Mouse (Mus musculus) embryonic facial prominence, embryonic 12.5 days (tissue): ENCODE measurements around the gene Sh3bgrl. TPM values are rescaled to one million over a fixed set of nuclear protein-coding genes. Genes with fewer than 3 reads are reported as not detected.

Experiments
- ATAC-seq: fragments of 200-750 bp; cut with Nextera tagmentation; 2 replicates; pipeline ENCODE4 v1.8.0; 2017; ENCODE audit not compliant: insufficient number of reproducible peaks, insufficient read depth, low FRiP score, low TSS enrichment
- H3K27ac ChIP-seq: fragments of 300-500 bp; sonication (generic); 2 replicates; pipeline ENCODE4 v1.5.1; 2016; ENCODE audit warnings: mild to moderate bottlenecking
- H3K27me3 ChIP-seq: fragments of 300-500 bp; sonication (generic); 2 replicates; pipeline ENCODE4 v1.6.1; 2016; ENCODE audit warnings: mild to moderate bottlenecking, moderate library complexity
- H3K36me3 ChIP-seq: fragments of 300-500 bp; sonication (generic); 2 replicates; pipeline ENCODE4 v1.6.1; 2016; ENCODE audit warnings: mild to moderate bottlenecking
- H3K4me1 ChIP-seq: fragments of 300-500 bp; sonication (generic); 2 replicates; pipeline ENCODE4 v1.6.1; 2016
- H3K4me2 ChIP-seq: fragments of 300-500 bp; sonication (generic); replicated peaks from 2 replicates; pipeline ENCODE4 v1.6.1; 2016; ENCODE audit warnings: mild to moderate bottlenecking, moderate library complexity
- H3K4me3 ChIP-seq: fragments of 300-500 bp; sonication (generic); 2 replicates; pipeline ENCODE4 v1.5.1; 2016; ENCODE audit warnings: mild to moderate bottlenecking
- H3K9ac ChIP-seq: fragments of 300-500 bp; sonication (generic); 2 replicates; pipeline ENCODE4 v1.6.1; 2016; ENCODE audit warnings: mild to moderate bottlenecking, moderate library complexity
- H3K9me3 ChIP-seq: fragments of 300-500 bp; sonication (generic); 2 replicates; pipeline ENCODE4 v1.6.1; 2016; ENCODE audit warnings: mild to moderate bottlenecking, moderate library complexity
- WGBS: fragments of 180-500 bp; shearing (Covaris S2); methylation state at CpG from one replicate; pipeline ENCODE4 v1.1.7; 2016; 5-methylcytosine and 5-hydroxymethylcytosine counted together
- polyA plus RNA-seq: library from polyadenylated mRNA; unstranded; fragments of >200 nt; fragmentation: Nextera tagmentation; extraction: Ambion mirVana; gene quantifications from 2 replicates; pipeline ENCODE4 v1.2.1, GENCODE M21; 2016

Gene Sh3bgrl
- polyA plus RNA-seq, 1 experiment from 2014 or later: 193 TPM

DNA sequence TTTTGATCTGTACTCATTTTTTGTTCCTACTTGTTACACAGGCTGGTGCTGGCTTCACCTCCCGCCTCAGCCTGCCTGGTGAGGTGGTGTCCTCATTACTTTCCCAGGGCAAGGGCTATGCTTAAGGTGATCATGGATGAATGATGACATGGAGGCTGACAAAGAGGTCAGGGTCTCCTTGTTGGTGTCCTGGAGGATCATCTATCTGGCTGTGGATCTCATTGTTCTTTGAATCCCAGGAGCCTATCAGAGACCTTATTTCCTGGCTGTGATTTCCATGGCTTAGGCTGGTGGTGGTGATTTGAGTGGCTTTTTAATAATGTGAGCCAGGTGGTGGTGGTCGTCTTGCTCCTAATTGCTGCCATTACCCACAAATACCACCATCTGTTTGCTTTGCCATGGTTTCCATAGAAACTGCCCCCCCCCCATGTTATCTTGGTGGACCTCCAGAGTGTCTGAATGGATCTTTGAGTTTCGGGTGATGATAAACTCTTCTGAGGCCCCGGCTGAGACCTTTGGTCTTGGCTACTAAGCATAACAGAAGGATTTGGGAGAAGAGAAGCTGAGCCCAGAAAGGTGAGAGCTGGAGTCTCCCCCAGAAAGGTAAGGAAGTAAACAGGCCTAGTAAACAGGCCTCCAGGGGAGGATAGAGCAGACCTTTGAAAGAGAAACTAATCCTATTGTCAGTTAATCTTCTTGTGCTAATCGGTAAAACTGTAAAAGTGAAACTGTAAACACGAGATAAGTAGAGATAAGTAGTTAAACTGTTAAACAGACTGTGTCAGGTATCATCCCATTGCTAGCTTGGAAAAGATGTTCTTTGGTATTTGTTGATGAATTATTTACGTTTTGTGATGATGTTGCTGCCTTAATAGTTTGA, 18.5 kb downstream of the Sh3bgrl start:
- 28% methylated on average over 7 of the region's 7 CpGs for WGBS
- Histone ChIP-seq H3K9me3 (no peaks in the 10 kb centered on the region), H3K4me2 (no peak overlapping the region), H3K27me3 (no peaks in the 10 kb centered on the region), H3K9ac (no peak overlapping the region), H3K27ac (no peak overlapping the region), H3K4me3 (no peak overlapping the region), H3K36me3 (no peaks in the 10 kb centered on the region), H3K4me1 (no peaks in the 10 kb centered on the region)
- ATAC-seq: no peak; the same call in 1 of the 2 replicates

DNA sequence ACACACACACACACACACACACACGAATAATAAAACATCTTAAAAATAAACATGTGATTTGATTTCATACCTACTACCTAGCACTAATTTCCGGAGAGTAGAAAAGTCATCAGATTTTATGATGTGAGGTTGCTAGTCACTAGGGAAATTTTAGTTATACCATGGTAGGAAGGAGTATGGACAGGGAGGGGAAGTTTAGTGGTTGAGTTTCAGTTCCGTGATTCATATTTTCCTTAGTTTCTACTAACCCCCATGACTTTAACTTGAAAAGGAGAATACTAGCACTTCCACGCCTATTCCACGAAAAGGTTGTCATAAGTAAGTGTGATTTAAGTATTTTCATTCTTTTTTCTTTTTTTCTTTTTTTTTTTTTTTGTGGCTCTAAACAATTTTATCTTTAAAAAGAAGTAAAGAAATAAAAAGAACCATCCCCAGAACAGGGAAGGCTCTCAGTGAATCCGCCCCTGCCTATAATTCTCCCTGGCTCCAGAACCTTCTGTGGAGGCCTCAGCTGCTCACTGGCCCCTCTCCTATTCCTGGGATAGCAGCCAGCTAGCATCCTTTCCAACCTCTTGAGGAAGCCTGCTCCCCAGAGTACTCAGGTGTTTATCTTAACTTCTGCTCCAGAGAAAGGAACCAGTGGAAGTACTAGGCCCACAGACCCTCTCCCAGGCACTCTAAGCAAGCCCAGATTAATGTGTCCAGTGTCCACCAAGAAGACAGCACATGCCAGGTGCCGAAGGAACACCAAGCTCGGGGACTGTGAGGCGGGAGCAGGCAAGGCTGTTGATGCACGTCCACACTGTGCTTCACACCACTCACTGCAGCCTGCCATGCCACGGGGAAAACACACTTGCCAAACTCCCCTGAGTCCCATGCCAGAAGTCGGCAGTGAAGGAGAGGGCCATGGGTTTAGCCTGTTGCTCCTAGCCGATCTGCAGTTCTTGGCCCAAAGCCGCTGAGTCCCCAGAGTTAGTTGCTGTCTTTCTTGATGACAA, 25.0 kb downstream of the Sh3bgrl start:
- Histone ChIP-seq H3K4me2 (no peak overlapping the region), H3K27me3 (no peaks in the 10 kb centered on the region), H3K36me3 (no peaks in the 10 kb centered on the region), H3K4me1 (peaks cover 3% of the 10 kb centered on the region; the same call in 1 of the 2 replicates), H3K27ac (no peak overlapping the region), H3K9ac (no peak overlapping the region), H3K4me3 (no peak overlapping the region), H3K9me3 (no peaks in the 10 kb centered on the region)
- no peak for ATAC-seq
- WGBS: 82% methylated on average over 14 of the region's 14 CpGs

DNA sequence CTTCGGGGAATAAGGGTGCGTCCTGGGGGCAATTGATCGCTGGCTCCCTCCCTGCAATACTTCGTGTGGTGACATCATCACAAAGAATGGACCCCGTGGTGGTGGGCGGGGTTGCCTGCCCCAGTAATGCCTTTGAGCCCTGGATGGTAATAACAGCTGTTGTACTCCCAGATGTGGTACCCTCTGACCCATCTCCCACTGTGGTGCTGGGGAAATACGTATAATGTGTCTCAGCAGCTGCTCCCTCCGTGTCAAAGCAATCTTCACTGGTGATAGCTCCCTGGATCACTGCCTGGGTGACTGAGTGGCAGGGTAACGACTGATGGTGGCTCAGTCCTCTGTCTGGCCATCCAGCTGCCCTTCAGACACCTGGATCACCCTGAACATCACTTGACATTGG, 26.0 kb downstream of the Sh3bgrl start:
- no peak for ATAC-seq
- H3K27me3 ChIP-seq: no peaks in the 10 kb centered on the region
- no peak overlapping the region for H3K4me3 ChIP-seq
- 38% methylated on average over 9 of the region's 9 CpGs for WGBS
- no peak overlapping the region for H3K4me2 ChIP-seq
- no peak overlapping the region for H3K27ac ChIP-seq
- peaks cover 3% of the 10 kb centered on the region; the same call in 1 of the 2 replicates for H3K4me1 ChIP-seq
- no peak overlapping the region for H3K9ac ChIP-seq
- no peaks in the 10 kb centered on the region for H3K36me3 ChIP-seq
- H3K9me3 ChIP-seq: no peaks in the 10 kb centered on the region

DNA sequence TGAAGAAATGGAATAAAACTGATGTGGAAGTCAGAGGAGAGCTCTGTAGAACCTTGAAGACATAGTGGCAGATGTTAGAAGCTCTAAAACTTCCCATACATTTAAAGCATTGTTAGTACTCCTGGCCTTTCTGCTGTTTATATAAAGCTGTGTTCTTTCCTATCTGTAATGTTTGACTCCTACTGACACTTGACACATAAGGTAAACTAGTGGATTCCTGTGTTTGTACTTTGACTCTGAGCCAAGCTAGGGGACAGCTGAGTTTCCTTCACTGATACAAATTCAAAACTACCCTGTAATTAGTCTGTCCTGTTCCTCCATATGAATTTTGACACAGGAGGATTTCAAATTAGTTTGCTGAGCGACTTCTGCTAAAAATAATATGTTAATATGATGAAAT, 27.5 kb downstream of the Sh3bgrl start:
- Histone ChIP-seq H3K9ac (no peak overlapping the region), H3K4me1 (peaks cover 3% of the 10 kb centered on the region; the same call in 1 of the 2 replicates), H3K36me3 (no peaks in the 10 kb centered on the region), H3K4me2 (no peak overlapping the region), H3K9me3 (no peaks in the 10 kb centered on the region), H3K27ac (no peak overlapping the region), H3K4me3 (no peak overlapping the region), H3K27me3 (no peaks in the 10 kb centered on the region)
- ATAC-seq: no peak
- WGBS: 49% methylated on average over 1 of the region's 1 CpGs

DNA sequence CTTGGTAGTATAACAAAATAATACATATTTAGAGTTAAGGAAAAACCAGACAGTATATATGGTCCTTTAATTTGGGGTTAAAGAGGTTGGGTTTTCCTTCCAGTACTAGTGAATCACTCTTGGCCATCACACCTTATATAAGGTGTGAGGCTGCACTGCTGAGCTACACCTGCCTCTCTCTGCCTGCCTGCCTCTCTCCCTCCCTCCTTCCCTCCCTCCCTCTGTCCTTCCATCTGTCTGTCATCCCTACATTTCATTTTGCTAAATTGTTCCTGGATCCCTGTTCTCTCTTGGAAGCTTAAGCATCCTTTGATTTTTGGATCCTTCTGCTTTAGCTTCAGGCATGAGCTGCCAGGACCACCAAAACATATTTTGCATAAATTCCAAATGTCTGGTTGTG, 28.6 kb downstream of the Sh3bgrl start:
- no peak for ATAC-seq
- Histone ChIP-seq H3K4me2 (no peak overlapping the region), H3K9me3 (no peaks in the 10 kb centered on the region), H3K27ac (no peak overlapping the region), H3K4me3 (no peak overlapping the region), H3K9ac (no peak overlapping the region), H3K36me3 (no peaks in the 10 kb centered on the region), H3K27me3 (no peaks in the 10 kb centered on the region), H3K4me1 (peaks cover 3% of the 10 kb centered on the region; the same call in 1 of the 2 replicates)

DNA sequence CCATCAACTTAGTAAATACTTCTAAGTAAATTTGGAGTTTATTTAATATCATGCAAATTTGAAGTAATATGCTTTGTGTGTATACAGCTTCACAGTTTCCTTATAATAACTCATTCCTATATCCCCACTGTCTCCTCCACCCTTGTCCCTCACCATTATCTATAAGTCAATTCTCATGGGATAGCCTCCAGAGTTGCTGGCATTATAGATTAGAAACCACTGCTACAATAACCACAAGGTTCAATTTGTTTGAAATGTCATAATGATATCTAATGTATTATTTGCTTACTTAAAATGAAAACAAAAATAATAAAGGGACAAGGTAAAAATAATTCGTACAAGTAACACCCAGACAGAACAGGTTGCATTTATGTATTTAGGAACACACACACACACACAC, 31.7 kb downstream of the Sh3bgrl start:
- Histone ChIP-seq H3K36me3 (no peaks in the 10 kb centered on the region), H3K27me3 (no peaks in the 10 kb centered on the region), H3K9ac (no peak overlapping the region), H3K4me3 (no peak overlapping the region), H3K27ac (no peak overlapping the region), H3K4me2 (no peak overlapping the region), H3K9me3 (no peaks in the 10 kb centered on the region), H3K4me1 (peaks cover 2% of the 10 kb centered on the region; the same call in 1 of the 2 replicates)
- no peak for ATAC-seq
- WGBS: 81% methylated on average over 1 of the region's 1 CpGs

DNA sequence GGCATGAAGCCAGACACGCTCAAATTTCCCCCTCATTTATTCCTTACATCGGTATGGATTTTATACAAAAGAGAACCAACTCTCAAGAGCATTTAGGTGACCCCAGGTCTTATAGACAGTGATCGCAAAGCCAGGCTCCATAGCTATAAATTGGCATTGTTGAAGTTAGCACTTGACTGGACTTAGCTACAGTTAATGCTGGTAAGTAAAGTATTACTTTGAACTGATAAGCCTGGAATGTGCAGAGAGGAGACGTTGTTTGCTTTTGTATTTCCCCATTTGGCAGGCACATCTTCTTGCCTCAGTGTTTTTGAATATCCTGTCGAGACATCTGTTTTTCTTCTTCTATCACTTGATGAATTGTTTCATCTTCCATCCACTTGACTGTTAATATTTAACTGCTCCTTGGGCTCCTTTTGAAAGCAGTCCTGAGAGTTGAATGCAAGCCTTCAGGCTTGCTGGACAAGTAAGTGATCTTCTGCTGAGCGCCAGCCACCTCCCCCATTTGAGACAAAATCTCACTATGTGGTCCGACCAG, 32.5 kb downstream of the Sh3bgrl start:
- no peaks in the 10 kb centered on the region for H3K27me3 ChIP-seq
- ATAC-seq: no peak
- H3K9me3 ChIP-seq: no peaks in the 10 kb centered on the region
- H3K4me3 ChIP-seq: no peak overlapping the region
- WGBS: 71% methylated on average over 7 of the region's 7 CpGs
- no peaks in the 10 kb centered on the region for H3K4me1 ChIP-seq
- no peaks in the 10 kb centered on the region for H3K36me3 ChIP-seq
- no peak overlapping the region for H3K4me2 ChIP-seq
- H3K9ac ChIP-seq: no peak overlapping the region
- no peak overlapping the region for H3K27ac ChIP-seq

DNA sequence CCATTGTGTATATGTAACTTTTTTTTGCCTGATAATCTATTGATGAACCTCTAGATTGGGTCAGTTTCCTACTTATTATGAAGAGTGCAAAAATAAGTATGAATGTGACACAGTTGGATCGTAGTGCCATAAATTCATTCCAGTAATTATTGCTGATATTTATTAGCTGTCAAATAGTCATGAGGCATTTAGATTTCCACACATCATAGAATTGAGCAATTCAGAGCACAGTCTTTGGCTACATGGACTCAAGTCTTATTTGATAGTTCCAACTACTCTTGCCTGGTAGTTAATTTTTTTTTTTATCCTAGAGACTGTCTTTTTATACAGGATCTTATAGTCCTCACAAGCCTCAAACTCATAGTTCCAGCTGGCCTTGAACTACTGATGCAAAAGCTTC, 34.9 kb downstream of the Sh3bgrl start:
- H3K9me3 ChIP-seq: no peaks in the 10 kb centered on the region
- no peaks in the 10 kb centered on the region for H3K4me1 ChIP-seq
- no peak overlapping the region for H3K9ac ChIP-seq
- H3K36me3 ChIP-seq: no peaks in the 10 kb centered on the region
- WGBS: 81% methylated on average over 1 of the region's 1 CpGs
- no peak for ATAC-seq
- no peak overlapping the region for H3K4me2 ChIP-seq
- no peak overlapping the region for H3K27ac ChIP-seq
- no peaks in the 10 kb centered on the region for H3K27me3 ChIP-seq
- no peak overlapping the region for H3K4me3 ChIP-seq

DNA sequence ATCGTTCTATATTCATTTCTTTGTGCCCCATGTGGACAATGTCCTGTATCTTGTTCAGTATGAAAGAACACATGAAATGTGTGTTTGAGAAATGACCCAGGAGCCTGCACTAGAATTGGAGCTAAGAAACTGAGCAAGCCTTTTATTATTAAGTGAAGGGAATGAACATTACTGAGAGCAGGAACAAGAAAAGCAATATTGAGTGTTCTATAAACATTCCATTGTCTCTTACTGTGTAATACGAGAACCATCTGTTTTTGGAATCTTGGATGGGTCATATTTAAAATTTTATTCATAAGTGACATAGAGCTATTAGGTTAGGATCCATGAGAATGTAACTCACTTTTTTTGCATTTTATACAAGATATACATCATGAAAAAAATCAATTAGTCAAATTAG, 36.7 kb downstream of the Sh3bgrl start:
- Histone ChIP-seq H3K27me3 (no peaks in the 10 kb centered on the region), H3K9ac (no peak overlapping the region), H3K4me3 (no peak overlapping the region), H3K27ac (no peak overlapping the region), H3K9me3 (no peaks in the 10 kb centered on the region), H3K4me2 (no peak overlapping the region), H3K4me1 (no peaks in the 10 kb centered on the region), H3K36me3 (no peaks in the 10 kb centered on the region)
- WGBS: 85% methylated on average over 2 of the region's 2 CpGs
- no peak for ATAC-seq

DNA sequence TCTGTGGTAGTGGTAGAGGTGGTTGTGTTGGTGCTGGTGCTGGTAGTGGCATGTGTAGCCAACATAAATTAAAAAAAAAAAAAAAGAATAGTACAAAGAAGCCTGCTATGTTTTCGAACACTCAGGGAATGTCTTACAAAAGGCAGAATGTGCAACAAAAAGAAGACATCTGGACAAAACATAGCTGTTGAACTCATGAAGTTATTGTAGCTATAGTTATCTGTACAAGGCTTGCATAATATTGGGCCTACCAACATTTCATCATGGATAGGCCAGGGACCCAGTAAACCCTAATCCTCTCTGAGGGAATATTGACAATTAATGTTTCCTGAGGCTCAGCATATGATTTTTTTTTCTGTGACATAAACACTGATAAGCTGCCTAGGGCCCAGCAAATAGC, 37.3 kb downstream of the Sh3bgrl start:
- Histone ChIP-seq H3K4me3 (no peak overlapping the region), H3K9me3 (no peaks in the 10 kb centered on the region), H3K27ac (no peak overlapping the region), H3K4me2 (no peak overlapping the region), H3K36me3 (no peaks in the 10 kb centered on the region), H3K27me3 (no peaks in the 10 kb centered on the region), H3K4me1 (no peaks in the 10 kb centered on the region), H3K9ac (no peak overlapping the region)
- no peak for ATAC-seq
- WGBS: 65% methylated on average over 1 of the region's 1 CpGs

DNA sequence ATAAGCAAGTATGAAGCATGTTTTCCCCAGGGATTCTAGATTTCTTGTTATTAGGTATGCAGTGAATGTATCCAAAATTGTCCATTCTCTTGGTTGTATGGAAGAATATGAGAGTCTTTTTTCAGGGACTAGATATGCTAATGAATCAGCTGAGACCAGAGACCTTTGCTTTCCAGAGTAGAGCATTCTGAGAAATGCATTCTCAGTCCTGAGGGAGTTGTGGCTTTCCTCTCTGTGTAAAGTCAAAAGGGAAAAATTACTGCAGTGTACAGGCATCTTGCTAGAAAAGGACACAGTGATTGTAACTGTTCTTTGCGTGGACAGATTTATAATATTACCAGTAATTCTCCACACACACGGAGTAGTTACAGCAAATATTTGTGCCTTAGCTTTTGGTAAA, 38.3 kb downstream of the Sh3bgrl start:
- no peaks in the 10 kb centered on the region for H3K36me3 ChIP-seq
- H3K4me2 ChIP-seq: no peak overlapping the region
- H3K4me1 ChIP-seq: no peaks in the 10 kb centered on the region
- H3K9ac ChIP-seq: no peak overlapping the region
- H3K4me3 ChIP-seq: no peak overlapping the region
- no peak for ATAC-seq
- no peaks in the 10 kb centered on the region for H3K9me3 ChIP-seq
- WGBS: 76% methylated on average over 2 of the region's 2 CpGs
- no peak overlapping the region for H3K27ac ChIP-seq
- no peaks in the 10 kb centered on the region for H3K27me3 ChIP-seq
